Mouse (Mus musculus): Measurements from ENCODE around the gene Nupr1l. TPM values are rescaled to one million over a fixed set of nuclear protein-coding genes. Genes with fewer than 3 reads are reported as not detected.

Nupr1l gene
- polyA plus RNA-seq (2017; shearing (Covaris generic)): not detected

GRCm38 (mm10) chr5:129908242-129908965, at the start of gene Nupr1l:
Gene Nupr1l, plus strand, starts transcription at chr5:129908540.

GRCm38 (mm10) chr5:129886911-129887636, 21.3 kb upstream of the Nupr1l start, which contains the start of gene Chchd2:
Gene Chchd2, minus strand, starts transcription at chr5:129887470.

GRCm38 (mm10) chr5:129895198-129896088, 12.9 kb upstream of the Nupr1l start, which contains the start of gene Zbed5:
Gene Zbed5, plus strand, starts transcription at chr5:129895723.

GRCm38 (mm10) chr5:129898449-129898848, 9.9 kb upstream of the Nupr1l start, which contains the start of gene Phkg1:
Gene Phkg1, minus strand, starts transcription at chr5:129898549.

GRCm38 (mm10) chr5:129941495-129942045, 33.2 kb downstream of the Nupr1l start, which contains the start of gene Vkorc1l1:
Gene Vkorc1l1, plus strand, starts transcription at chr5:129941970.

Other genes with a start within 250 kb of the Nupr1l start
- gene Zfp11, start 238.4 kb upstream of the Nupr1l start, polyA plus RNA-seq (2017; shearing (Covaris generic)): 4.6 TPM
- not detected for gene Sept14, start 200.0 kb upstream of the Nupr1l start, polyA plus RNA-seq (2017; shearing (Covaris generic))
- gene Mrps17, start 193.0 kb upstream of the Nupr1l start, polyA plus RNA-seq (2017; shearing (Covaris generic)): 127 TPM
- 33.3 TPM for gene Nipsnap2, start 183.5 kb upstream of the Nupr1l start, polyA plus RNA-seq (2017; shearing (Covaris generic))
- 74.7 TPM for gene Psph, start 121.1 kb upstream of the Nupr1l start, polyA plus RNA-seq (2017; shearing (Covaris generic))
- 34.6 TPM for gene Sumf2, start 61.6 kb upstream of the Nupr1l start, polyA plus RNA-seq (2017; shearing (Covaris generic))
- 362 TPM for gene Chchd2, start 21.1 kb upstream of the Nupr1l start, polyA plus RNA-seq (2017; shearing (Covaris generic))
- gene Zbed5, start 12.8 kb upstream of the Nupr1l start, polyA plus RNA-seq (2017; shearing (Covaris generic)): 1.3 TPM
- 0.33 TPM for gene Phkg1, start 10.0 kb upstream of the Nupr1l start, polyA plus RNA-seq (2017; shearing (Covaris generic))
- 5.5 TPM for gene Vkorc1l1, start 33.4 kb downstream of the Nupr1l start, polyA plus RNA-seq (2017; shearing (Covaris generic))
- 58.3 TPM for gene Gusb, start 94.5 kb downstream of the Nupr1l start, polyA plus RNA-seq (2017; shearing (Covaris generic))
- 97.4 TPM for gene Asl, start 120.7 kb downstream of the Nupr1l start, polyA plus RNA-seq (2017; shearing (Covaris generic))
- gene Crcp, start 120.8 kb downstream of the Nupr1l start, polyA plus RNA-seq (2017; shearing (Covaris generic)): 56.1 TPM
- gene Tpst1, start 164.8 kb downstream of the Nupr1l start, polyA plus RNA-seq (2017; shearing (Covaris generic)): 1.7 TPM
- gene Kctd7, start 236.3 kb downstream of the Nupr1l start, polyA plus RNA-seq (2017; shearing (Covaris generic)): 7.8 TPM